Mouse (Mus musculus): ENCODE data around the gene Vwa8. TPM values are rescaled to one million over a fixed set of nuclear protein-coding genes. Genes with fewer than 3 reads are reported as not detected.
A peak's percentile ranks its signal among the peaks of the same experiment; 100 is the strongest.

The Vwa8 gene
- polyA plus RNA-seq, 1 experiment = 8.7 TPM

GRCm38 (mm10) chr14:79186976-79187375 is 338.1 kb downstream of the Vwa8 start:
- 92% methylated on average over 1 of the region's 1 CpGs for WGBS
- Histone ChIP-seq H3K27me3 (ENCODE audit: control insufficient read depth, insufficient read depth, low read length) (no peaks in the 10 kb centered on the region), H3K4me3 (ENCODE audit: control insufficient read depth, insufficient read depth, low read length) (no peak overlapping the region), H3K4me1 (replicated peaks; ENCODE audit: control insufficient read depth, insufficient read depth, low read length) (peaks cover 6% of the 10 kb centered on the region), H3K27ac (ENCODE audit: control insufficient read depth, insufficient read depth, low read length) (no peak overlapping the region), H3K36me3 (ENCODE audit: control insufficient read depth, insufficient read depth, low read length) (no peaks in the 10 kb centered on the region)
- TF ChIP-seq POLR2A (IDR thresholded peaks at IDR 0.05; ENCODE audit: control insufficient read depth, extremely low read depth, insufficient read depth, low read length, poor library complexity) = no peak
- no peak for TF ChIP-seq CTCF (IDR thresholded peaks at IDR 0.05; ENCODE audit: borderline replicate concordance, control insufficient read depth, extremely low read depth, insufficient read depth, low read length, poor library complexity)
- DNase-seq = no peak

GRCm38 (mm10) chr14:79196711-79197110 is 347.9 kb downstream of the Vwa8 start:
- H3K27ac ChIP-seq (ENCODE audit: control insufficient read depth, insufficient read depth, low read length) = no peak overlapping the region
- no peak for TF ChIP-seq CTCF (IDR thresholded peaks at IDR 0.05; ENCODE audit: borderline replicate concordance, control insufficient read depth, extremely low read depth, insufficient read depth, low read length, poor library complexity)
- no peak for TF ChIP-seq POLR2A (IDR thresholded peaks at IDR 0.05; ENCODE audit: control insufficient read depth, extremely low read depth, insufficient read depth, low read length, poor library complexity)
- H3K27me3 ChIP-seq (ENCODE audit: control insufficient read depth, insufficient read depth, low read length) = no peaks in the 10 kb centered on the region
- H3K4me3 ChIP-seq (ENCODE audit: control insufficient read depth, insufficient read depth, low read length) = no peak overlapping the region
- no peak for DNase-seq
- 78% methylated on average over 3 of the region's 3 CpGs for WGBS
- no peaks in the 10 kb centered on the region for H3K36me3 ChIP-seq (ENCODE audit: control insufficient read depth, insufficient read depth, low read length)
- peaks cover 22% of the 10 kb centered on the region for H3K4me1 ChIP-seq (replicated peaks; ENCODE audit: control insufficient read depth, insufficient read depth, low read length)

DNA sequence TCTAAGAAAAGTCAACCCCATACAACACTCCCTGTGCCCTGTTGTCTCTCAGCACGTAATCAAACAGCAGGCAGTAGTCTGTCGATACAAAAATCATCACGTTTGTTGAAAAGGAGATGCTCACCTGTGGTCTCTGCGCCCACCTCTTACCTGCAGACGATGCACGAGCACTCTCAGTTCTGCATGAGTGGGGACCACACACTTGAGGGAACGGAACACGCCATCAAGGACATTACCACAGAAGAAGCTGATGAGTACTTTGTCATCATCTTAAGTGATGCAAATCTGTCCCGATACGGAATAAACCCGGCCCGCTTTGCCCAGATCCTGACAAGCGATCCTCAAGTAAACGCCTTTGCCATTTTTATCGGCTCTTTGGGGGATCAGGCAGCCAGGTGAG is 349.2 kb downstream of the Vwa8 start:
- TF ChIP-seq CTCF (IDR thresholded peaks at IDR 0.05; ENCODE audit: borderline replicate concordance, control insufficient read depth, extremely low read depth, insufficient read depth, low read length, poor library complexity) = no peak
- no peak for TF ChIP-seq POLR2A (IDR thresholded peaks at IDR 0.05; ENCODE audit: control insufficient read depth, extremely low read depth, insufficient read depth, low read length, poor library complexity)
- H3K27me3 ChIP-seq (ENCODE audit: control insufficient read depth, insufficient read depth, low read length) = no peaks in the 10 kb centered on the region
- no peak overlapping the region for H3K4me3 ChIP-seq (ENCODE audit: control insufficient read depth, insufficient read depth, low read length)
- DNase-seq = no peak
- 90% methylated on average over 15 of the region's 15 CpGs for WGBS
- peaks cover 25% of the 10 kb centered on the region for H3K4me1 ChIP-seq (replicated peaks; ENCODE audit: control insufficient read depth, insufficient read depth, low read length)
- H3K27ac ChIP-seq (ENCODE audit: control insufficient read depth, insufficient read depth, low read length) = no peak overlapping the region
- no peaks in the 10 kb centered on the region for H3K36me3 ChIP-seq (ENCODE audit: control insufficient read depth, insufficient read depth, low read length)

- no peak for TF ChIP-seq CTCF (IDR thresholded peaks at IDR 0.05; ENCODE audit: borderline replicate concordance, control insufficient read depth, extremely low read depth, insufficient read depth, low read length, poor library complexity)
- peak overlapping the region; percentile 41 for H3K27ac ChIP-seq (ENCODE audit: control insufficient read depth, insufficient read depth, low read length)
- peaks cover 25% of the 10 kb centered on the region for H3K4me1 ChIP-seq (replicated peaks; ENCODE audit: control insufficient read depth, insufficient read depth, low read length)
- WGBS = 17% methylated on average over 9 of the region's 9 CpGs
- no peaks in the 10 kb centered on the region for H3K36me3 ChIP-seq (ENCODE audit: control insufficient read depth, insufficient read depth, low read length)
- DNase-seq = peak; percentile 44
- H3K27me3 ChIP-seq (ENCODE audit: control insufficient read depth, insufficient read depth, low read length) = no peaks in the 10 kb centered on the region
- no peak overlapping the region for H3K4me3 ChIP-seq (ENCODE audit: control insufficient read depth, insufficient read depth, low read length)
Observed at GRCm38 (mm10) chr14:79200133-79200891, 351.5 kb downstream of the Vwa8 start.

DNA sequence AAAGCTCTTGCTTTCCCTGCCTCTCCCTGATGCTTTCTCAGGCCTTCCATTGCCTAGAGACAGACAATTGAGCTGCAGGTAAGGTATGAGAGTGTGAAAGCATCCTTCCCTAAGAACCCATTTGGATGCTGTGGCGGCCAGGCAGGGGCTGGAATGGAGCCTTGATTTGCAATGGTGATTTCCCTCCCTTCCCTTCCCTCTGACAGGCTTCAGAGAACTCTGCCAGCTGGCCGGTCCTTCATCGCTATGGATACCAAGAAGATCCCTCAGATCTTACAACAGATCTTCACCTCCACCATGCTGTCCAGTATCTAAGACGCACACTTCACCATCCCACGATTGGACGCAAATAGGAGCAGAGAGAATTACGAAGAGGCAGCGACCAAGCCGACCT is 352.0 kb downstream of the Vwa8 start:
- no peaks in the 10 kb centered on the region for H3K27me3 ChIP-seq (ENCODE audit: control insufficient read depth, insufficient read depth, low read length)
- no peak overlapping the region for H3K4me3 ChIP-seq (ENCODE audit: control insufficient read depth, insufficient read depth, low read length)
- 97% methylated on average over 9 of the region's 9 CpGs for WGBS
- H3K36me3 ChIP-seq (ENCODE audit: control insufficient read depth, insufficient read depth, low read length) = no peaks in the 10 kb centered on the region
- DNase-seq = no peak
- no peak overlapping the region for H3K27ac ChIP-seq (ENCODE audit: control insufficient read depth, insufficient read depth, low read length)
- TF ChIP-seq POLR2A (IDR thresholded peaks at IDR 0.05; ENCODE audit: control insufficient read depth, extremely low read depth, insufficient read depth, low read length, poor library complexity) = no peak
- TF ChIP-seq CTCF (IDR thresholded peaks at IDR 0.05; ENCODE audit: borderline replicate concordance, control insufficient read depth, extremely low read depth, insufficient read depth, low read length, poor library complexity) = no peak
- peaks cover 25% of the 10 kb centered on the region for H3K4me1 ChIP-seq (replicated peaks; ENCODE audit: control insufficient read depth, insufficient read depth, low read length)

DNA sequence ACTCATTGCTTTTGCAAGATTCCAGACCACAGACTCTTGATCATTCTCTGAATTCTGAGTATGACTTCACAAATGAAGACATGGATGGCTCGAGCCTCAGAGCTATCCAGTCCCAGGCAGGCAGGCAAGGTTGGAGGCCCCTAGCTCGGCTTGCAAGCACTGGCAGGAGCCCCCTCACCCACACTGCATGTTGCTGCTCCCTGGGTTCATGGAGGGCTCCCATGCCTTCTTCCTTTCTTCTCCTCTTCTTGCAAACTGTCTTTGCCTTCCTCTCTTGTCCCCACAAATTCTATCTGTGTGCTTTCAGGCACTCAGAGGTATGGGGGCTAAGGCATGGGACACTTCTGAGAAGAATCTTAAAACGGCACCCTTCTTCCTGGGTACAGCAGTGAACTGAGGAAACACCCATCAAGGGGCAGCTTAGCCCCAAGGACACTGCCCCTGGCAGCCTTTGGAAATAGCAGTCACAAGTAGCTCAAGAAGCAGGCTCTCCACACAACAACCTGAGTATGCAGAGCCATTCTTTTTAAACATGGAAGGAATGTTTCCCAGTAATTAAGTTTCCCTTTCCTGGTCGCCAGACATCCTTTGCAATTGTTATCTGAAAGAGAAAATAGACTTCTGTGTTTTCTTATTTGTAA is 354.0 kb downstream of the Vwa8 start:
- no peak for TF ChIP-seq POLR2A (IDR thresholded peaks at IDR 0.05; ENCODE audit: control insufficient read depth, extremely low read depth, insufficient read depth, low read length, poor library complexity)
- no peak for TF ChIP-seq CTCF (IDR thresholded peaks at IDR 0.05; ENCODE audit: borderline replicate concordance, control insufficient read depth, extremely low read depth, insufficient read depth, low read length, poor library complexity)
- no peak overlapping the region for H3K27ac ChIP-seq (ENCODE audit: control insufficient read depth, insufficient read depth, low read length)
- H3K36me3 ChIP-seq (ENCODE audit: control insufficient read depth, insufficient read depth, low read length) = no peaks in the 10 kb centered on the region
- DNase-seq = no peak
- H3K4me1 ChIP-seq (replicated peaks; ENCODE audit: control insufficient read depth, insufficient read depth, low read length) = peaks cover 25% of the 10 kb centered on the region
- no peaks in the 10 kb centered on the region for H3K27me3 ChIP-seq (ENCODE audit: control insufficient read depth, insufficient read depth, low read length)
- no peak overlapping the region for H3K4me3 ChIP-seq (ENCODE audit: control insufficient read depth, insufficient read depth, low read length)
- 68% methylated on average over 4 of the region's 4 CpGs for WGBS
